Mouse (Mus musculus): ENCODE measurements around the gene Gtf2f2.

- TF ChIP-seq TAL1 (IDR thresholded peaks at IDR 0.05; ENCODE audit: low read length) (no peak), GATA1 (IDR thresholded peaks at IDR 0.05; ENCODE audit: low read length) (no peak)
Measured at GRCm38 (mm10) chr14:75892118-75892517, 118.5 kb downstream of the Gtf2f2 start.

Measured in erythroblast, embryonic 14.5 days (primary cell).